Mouse (Mus musculus): ENCODE results near the gene Ntm. TPM values are rescaled to one million over a fixed set of nuclear protein-coding genes. Genes with fewer than 3 reads are reported as not detected.

Ntm gene
- polyA plus RNA-seq, 1 experiment from 2014 or later = 156 TPM

DNA sequence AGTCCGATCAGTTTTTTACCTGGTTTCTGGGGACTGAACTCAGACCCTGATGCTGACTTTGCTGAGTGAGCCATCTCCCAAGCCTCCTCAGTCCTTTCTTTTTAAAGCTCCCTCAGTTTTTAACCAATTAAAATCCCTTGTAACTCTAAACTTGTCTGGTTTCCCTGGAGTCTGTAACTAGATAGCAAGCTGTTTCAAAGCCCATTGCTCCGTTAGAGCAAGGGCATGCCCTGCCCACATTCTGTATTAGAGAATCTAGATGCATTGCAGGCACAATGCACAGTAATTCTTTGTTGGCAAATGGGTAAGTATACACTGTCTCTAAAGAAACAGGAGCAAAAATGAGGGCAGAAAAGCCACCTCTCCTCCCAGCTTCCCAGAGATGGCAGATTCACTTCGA is 231.3 kb downstream of the Ntm start:
- Histone ChIP-seq H3K27ac (no peak overlapping the region), H3K36me3 (no peaks in the 10 kb centered on the region), H3K4me2 (no peak overlapping the region), H3K4me1 (replicated peaks) (peaks cover 17% of the 10 kb centered on the region), H3K27me3 (no peaks in the 10 kb centered on the region), H3K9ac (no peak overlapping the region), H3K9me3 (no peaks in the 10 kb centered on the region), H3K4me3 (no peak overlapping the region)
- no peak for ATAC-seq (ENCODE audit: low FRiP score)
- 76% methylated on average over 3 of the region's 3 CpGs for WGBS

DNA sequence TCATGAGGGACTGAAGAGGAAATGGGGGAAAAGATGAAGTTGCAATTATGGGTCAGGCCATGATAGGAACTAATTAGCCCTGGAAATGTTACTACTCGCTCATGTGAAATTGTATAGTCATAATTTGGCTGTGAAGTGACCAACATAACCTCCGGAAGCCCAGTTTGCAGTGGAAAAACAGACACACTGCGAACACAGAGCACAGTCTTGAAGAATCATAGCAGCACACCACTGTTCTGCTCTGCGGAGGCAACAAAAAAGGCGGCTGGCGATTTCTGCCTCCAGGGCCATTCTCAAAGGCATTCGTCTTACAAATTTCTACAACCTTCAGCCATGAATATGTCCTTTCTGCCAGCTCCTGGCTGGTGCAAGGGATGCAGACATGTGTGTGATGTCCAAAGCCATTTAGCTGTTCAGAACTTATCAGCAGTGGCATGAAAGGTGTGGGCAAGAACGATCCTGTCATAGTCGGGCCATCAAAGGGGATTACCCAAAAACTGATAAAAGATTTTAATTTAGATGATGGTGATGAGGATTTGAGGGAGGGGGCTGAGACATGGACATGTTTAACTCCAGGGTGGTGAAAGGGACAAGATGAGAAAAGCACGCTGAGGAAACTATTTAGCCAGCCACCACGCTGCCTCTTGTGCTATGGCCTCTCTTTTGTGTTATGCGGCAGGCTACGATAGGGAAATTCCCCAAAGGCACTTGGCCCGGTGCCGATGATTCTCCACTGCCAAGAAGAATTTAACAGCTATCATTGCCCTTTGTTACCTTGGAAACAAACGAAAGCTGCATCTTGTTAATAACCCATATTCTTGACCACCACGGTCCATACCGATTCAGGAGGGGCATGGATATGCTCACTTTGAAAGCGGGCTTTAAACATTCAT is 235.2 kb downstream of the Ntm start:
- Histone ChIP-seq H3K36me3 (no peaks in the 10 kb centered on the region), H3K9me3 (no peaks in the 10 kb centered on the region), H3K27ac (peak overlapping the region; percentile 67), H3K27me3 (no peaks in the 10 kb centered on the region), H3K4me2 (no peak overlapping the region), H3K9ac (no peak overlapping the region), H3K4me3 (no peak overlapping the region), H3K4me1 (replicated peaks) (peaks cover 34% of the 10 kb centered on the region)
- 48% methylated on average over 19 of the region's 19 CpGs for WGBS
- ATAC-seq (ENCODE audit: low FRiP score) = peak; percentile 46

DNA sequence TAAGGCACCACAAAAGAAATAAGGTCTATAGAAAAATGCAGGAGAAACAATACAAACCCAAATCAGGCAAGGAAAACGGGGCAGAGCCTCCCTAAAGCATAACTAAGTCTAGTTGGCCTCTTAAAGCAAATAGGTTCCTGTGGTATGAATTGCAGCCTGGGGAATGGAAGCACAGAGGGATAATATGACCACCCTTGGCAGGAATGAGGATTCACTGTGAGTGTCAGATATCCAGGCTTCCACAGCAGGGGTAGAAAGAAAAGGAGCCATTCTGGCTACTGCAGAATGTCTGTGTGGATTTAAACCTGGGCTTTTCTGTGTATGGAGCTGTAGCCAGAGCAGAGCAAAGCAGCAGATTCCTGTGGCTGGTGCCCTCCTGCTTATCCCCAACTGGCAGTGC is 241.5 kb downstream of the Ntm start:
- H3K4me3 ChIP-seq = no peak overlapping the region
- no peak overlapping the region for H3K4me2 ChIP-seq
- ATAC-seq (ENCODE audit: low FRiP score) = no peak
- H3K9me3 ChIP-seq = no peaks in the 10 kb centered on the region
- no peak overlapping the region for H3K9ac ChIP-seq
- H3K27ac ChIP-seq = no peak overlapping the region
- H3K27me3 ChIP-seq = no peaks in the 10 kb centered on the region
- peaks cover 26% of the 10 kb centered on the region for H3K4me1 ChIP-seq (replicated peaks)
- no peaks in the 10 kb centered on the region for H3K36me3 ChIP-seq
- whole genome bisulfite sequencing = 35% methylated on average over 1 of the region's 1 CpGs

DNA sequence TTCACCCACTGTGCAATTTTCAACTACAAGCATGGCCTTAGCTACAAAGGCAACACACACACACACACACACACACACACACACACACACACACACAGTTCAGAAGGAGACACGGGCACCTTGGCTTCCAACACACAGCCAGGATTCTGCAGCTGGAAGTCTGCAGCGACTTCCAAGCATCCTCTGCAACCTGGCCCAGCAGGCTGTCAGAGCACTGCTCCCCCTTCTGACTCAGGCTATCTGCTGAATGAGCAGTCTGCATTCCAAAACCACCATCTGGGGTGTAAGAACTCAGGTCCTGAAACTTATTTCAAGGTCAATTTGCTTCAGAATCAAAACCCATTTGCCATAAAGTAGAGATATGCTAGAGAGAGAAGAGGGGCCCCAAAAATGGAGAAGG is 246.1 kb downstream of the Ntm start:
- no peaks in the 10 kb centered on the region for H3K36me3 ChIP-seq
- no peaks in the 10 kb centered on the region for H3K27me3 ChIP-seq
- H3K4me2 ChIP-seq = no peak overlapping the region
- H3K27ac ChIP-seq = no peak overlapping the region
- 66% methylated on average over 2 of the region's 2 CpGs for WGBS
- no peak for ATAC-seq (ENCODE audit: low FRiP score)
- peaks cover 8% of the 10 kb centered on the region; the same call in 1 of the 2 replicates for H3K4me1 ChIP-seq (replicated peaks)
- H3K9ac ChIP-seq = no peak overlapping the region
- H3K9me3 ChIP-seq = no peaks in the 10 kb centered on the region
- H3K4me3 ChIP-seq = no peak overlapping the region

DNA sequence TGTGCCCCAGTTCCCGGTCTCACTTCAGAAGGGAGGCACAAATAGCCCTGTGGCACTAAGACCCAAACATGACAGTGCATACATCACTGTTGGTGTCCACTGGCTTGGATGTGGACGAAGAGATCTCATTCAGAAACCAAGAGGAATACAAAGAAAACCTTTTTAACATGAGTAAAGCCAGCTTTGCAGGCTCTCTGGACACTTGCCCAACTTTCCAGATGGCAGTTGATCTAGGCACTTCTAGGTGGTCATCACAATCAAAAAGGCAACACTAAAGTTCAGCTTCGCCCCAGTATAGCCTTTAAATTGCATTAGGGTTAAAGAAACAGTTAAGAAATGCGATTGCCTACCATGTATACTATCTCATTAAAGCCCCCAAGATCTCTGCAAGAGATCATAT is 264.7 kb downstream of the Ntm start:
- H3K4me2 ChIP-seq = no peak overlapping the region
- H3K9me3 ChIP-seq = no peaks in the 10 kb centered on the region
- ATAC-seq (ENCODE audit: low FRiP score) = no peak
- no peak overlapping the region for H3K4me3 ChIP-seq
- H3K27me3 ChIP-seq = no peaks in the 10 kb centered on the region
- H3K4me1 ChIP-seq (replicated peaks) = peaks cover 3% of the 10 kb centered on the region; the same call in 1 of the 2 replicates
- no peak overlapping the region for H3K27ac ChIP-seq
- H3K9ac ChIP-seq = no peak overlapping the region
- no peaks in the 10 kb centered on the region for H3K36me3 ChIP-seq
- WGBS = 86% methylated on average over 4 of the region's 4 CpGs

DNA sequence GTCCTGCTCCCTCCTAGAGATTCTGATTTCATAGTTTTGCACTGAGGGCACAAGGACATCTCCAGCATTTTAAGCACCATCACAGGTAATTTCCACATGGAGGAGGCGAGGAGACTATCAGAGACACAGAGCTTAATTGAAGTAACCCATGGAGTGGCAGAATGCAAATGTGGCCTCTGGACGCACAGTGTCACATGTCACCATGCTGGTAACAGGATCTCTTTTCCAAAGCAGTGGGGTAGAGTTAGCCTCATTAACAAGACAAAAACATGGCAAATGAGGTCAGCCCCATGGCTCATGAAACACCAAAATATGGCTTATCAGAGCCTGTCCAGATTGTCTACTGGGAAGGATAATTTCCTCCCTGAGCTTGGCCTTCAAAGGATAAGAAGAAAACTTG is 268.8 kb downstream of the Ntm start:
- Histone ChIP-seq H3K27ac (no peak overlapping the region), H3K36me3 (no peaks in the 10 kb centered on the region)
- WGBS = 19% methylated on average over 2 of the region's 2 CpGs

DNA sequence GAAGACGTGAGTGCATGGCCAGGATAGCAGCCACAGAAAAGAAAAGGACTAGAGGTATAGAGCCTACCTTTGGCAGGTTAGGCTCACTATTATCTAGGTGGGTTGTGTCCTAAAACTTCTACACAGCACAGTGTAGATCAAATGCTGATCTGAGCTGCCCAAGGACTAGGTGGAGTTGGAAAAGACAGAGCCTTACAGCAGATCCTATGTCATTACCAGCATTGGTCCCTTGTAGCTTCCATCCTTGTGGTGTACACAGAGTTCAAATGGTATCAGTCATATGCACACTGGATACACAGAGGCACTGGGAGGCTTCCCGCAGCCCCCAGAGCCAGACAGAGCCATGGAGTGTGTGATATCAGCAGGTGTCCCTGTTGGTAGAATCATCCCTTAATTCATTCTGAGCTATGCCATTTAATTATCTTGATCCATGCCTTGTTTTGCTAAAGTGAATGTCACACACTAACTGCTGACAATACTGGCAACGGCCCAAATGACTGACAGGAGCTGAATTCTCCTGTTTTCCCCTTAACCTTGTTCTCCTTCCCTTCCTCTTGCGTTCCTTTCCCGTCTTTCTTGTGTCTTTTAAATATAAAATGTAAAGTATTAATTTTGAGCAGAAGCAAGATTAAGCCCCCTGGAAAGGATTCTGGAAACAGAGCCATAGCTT is 271.6 kb downstream of the Ntm start:
- 55% methylated on average over 5 of the region's 5 CpGs for WGBS
- Histone ChIP-seq H3K9me3 (no peaks in the 10 kb centered on the region), H3K27me3 (no peaks in the 10 kb centered on the region), H3K27ac (no peak overlapping the region; the same call in 1 of the 2 replicates), H3K36me3 (no peaks in the 10 kb centered on the region), H3K9ac (no peak overlapping the region), H3K4me2 (no peak overlapping the region), H3K4me3 (no peak overlapping the region), H3K4me1 (replicated peaks) (peaks cover 14% of the 10 kb centered on the region)
- ATAC-seq (ENCODE audit: low FRiP score) = no peak

More for the DNA sequence above, 268.8 kb downstream of the Ntm start:
- Histone ChIP-seq H3K9me3 (no peaks in the 10 kb centered on the region), H3K9ac (no peak overlapping the region), H3K4me1 (replicated peaks) (peaks cover 14% of the 10 kb centered on the region), H3K4me3 (no peak overlapping the region), H3K27me3 (no peaks in the 10 kb centered on the region), H3K4me2 (no peak overlapping the region)
- no peak for ATAC-seq (ENCODE audit: low FRiP score)

DNA sequence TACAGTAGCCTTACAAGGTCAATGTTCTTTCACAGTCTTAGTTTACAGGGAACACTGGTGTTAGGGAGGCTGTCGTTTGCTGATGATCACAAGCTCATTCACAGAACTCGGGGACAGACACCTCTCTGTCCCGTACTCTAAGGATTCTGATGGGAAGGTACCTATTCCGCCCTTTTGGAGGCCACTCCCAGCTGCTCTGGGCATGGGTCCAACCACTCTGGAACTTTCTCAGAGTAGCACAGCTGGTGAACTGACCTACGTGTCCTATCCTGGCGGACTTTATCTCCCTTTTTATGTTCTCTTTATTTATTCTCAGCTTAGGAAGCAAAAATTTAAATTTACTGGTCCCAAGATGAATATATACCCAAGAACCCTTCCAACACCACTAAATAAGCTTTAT is 280.7 kb downstream of the Ntm start:
- Histone ChIP-seq H3K36me3 (no peaks in the 10 kb centered on the region), H3K27ac (no peak overlapping the region), H3K4me3 (no peak overlapping the region), H3K4me2 (no peak overlapping the region), H3K27me3 (no peaks in the 10 kb centered on the region), H3K9me3 (no peaks in the 10 kb centered on the region), H3K4me1 (replicated peaks) (peaks cover 14% of the 10 kb centered on the region), H3K9ac (no peak overlapping the region)
- ATAC-seq (ENCODE audit: low FRiP score) = no peak
- 76% methylated on average over 6 of the region's 6 CpGs for WGBS

DNA sequence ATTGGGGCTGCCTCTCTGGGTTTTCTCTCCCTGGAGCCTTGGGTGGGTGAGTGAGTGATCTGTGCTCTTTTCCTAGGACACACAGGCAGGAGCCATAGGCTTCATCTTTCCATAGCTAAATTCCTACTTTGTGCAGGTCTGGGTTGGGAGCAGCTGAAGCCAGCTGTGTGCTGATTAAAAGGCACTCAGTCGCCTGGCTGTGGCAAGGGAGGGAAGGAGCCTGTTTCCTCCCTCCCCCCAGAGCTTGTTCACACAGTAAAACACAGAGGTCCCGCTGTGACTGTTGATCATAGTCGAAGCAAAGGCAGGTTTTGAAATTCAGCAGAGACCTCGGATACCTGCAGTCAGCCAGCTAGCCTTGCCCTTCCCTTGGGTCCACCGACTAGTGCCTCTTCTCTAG is 282.3 kb downstream of the Ntm start:
- 13% methylated on average over 5 of the region's 5 CpGs for WGBS
- H3K4me3 ChIP-seq = no peak overlapping the region
- 0 out of 2 replicates have a peak, but pooled peaks cover 6% of the 10 kb centered on the region for H3K27me3 ChIP-seq
- H3K27ac ChIP-seq = peak overlapping the region; percentile 23; the same call in 1 of the 2 replicates
- H3K4me1 ChIP-seq (replicated peaks) = peaks cover 14% of the 10 kb centered on the region
- no peak overlapping the region for H3K4me2 ChIP-seq
- H3K36me3 ChIP-seq = no peaks in the 10 kb centered on the region
- ATAC-seq (ENCODE audit: low FRiP score) = no peak
- H3K9me3 ChIP-seq = no peaks in the 10 kb centered on the region
- H3K9ac ChIP-seq = no peak overlapping the region

DNA sequence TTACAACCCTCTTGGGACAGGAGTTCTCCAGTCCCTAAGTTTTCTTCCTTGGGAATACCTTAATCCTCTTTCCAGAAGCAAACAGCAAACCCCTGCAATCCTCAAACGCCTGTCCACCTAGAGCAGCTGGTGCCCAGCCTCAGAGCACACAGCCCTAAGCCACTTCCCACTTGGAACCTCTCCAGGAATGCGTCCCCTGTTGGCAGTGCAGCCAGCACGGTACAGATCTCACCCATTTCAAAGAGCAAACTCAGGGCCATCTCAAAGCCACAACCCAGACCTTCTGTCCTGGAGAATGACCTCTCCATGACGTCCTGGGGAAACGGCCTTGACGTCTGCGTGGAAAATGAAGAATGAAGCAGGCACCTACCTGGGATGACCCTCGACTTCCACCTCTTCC is 289.0 kb downstream of the Ntm start:
- whole genome bisulfite sequencing = 64% methylated on average over 8 of the region's 8 CpGs
- Histone ChIP-seq H3K27me3 (0 out of 2 replicates have a peak, but pooled peaks cover 6% of the 10 kb centered on the region), H3K4me2 (no peak overlapping the region), H3K9me3 (no peaks in the 10 kb centered on the region), H3K9ac (no peak overlapping the region), H3K4me3 (no peak overlapping the region), H3K36me3 (no peaks in the 10 kb centered on the region), H3K27ac (no peak overlapping the region), H3K4me1 (replicated peaks) (peaks cover 10% of the 10 kb centered on the region)
- ATAC-seq (ENCODE audit: low FRiP score) = no peak

DNA sequence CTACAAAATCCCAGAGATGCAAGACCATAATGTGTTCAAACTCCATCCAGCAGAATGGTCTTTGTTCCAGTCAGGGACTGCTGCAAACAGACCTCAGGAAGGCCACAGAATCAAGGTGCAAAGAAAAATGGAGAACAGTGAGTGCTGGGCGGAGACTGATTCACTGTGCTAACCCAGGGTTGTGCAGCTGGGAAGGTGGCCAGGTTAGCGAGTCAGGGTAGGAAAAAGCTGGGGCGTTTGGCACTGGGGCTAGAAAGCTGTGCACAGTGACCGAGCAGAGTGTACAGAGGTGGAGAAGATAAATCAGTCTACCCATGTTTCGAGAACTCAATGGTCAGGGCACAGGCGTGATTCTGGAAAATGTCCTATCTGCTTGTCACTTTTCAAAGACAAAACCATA is 291.1 kb downstream of the Ntm start:
- H3K4me2 ChIP-seq = no peak overlapping the region
- no peaks in the 10 kb centered on the region for H3K36me3 ChIP-seq
- ATAC-seq (ENCODE audit: low FRiP score) = no peak
- WGBS = 87% methylated on average over 6 of the region's 6 CpGs
- H3K4me1 ChIP-seq (replicated peaks) = peaks cover 10% of the 10 kb centered on the region
- H3K27me3 ChIP-seq = 0 out of 2 replicates have a peak, but pooled peaks cover 6% of the 10 kb centered on the region
- H3K9ac ChIP-seq = no peak overlapping the region
- no peak overlapping the region for H3K4me3 ChIP-seq
- no peaks in the 10 kb centered on the region for H3K9me3 ChIP-seq
- no peak overlapping the region for H3K27ac ChIP-seq

DNA sequence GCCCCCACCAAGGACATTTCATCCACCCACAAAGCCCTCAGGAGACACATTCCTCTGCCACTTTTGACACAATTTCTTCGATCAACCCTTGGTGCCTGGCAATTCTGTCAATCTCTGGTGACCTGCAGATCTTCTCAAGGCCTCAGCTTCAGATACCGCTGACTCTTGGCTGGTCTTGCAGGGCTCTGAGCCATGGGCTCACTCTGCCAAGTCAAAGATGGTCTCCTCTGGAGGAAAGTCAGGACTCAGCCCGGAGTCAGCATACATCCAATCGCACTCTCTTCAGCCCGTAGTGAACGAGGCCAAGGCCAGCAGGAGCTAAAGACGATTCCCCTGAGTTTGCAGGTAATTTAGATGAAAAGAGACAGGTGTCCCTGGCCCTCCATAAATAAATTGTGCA is 299.7 kb downstream of the Ntm start:
- no peak overlapping the region for H3K4me3 ChIP-seq
- WGBS = 70% methylated on average over 7 of the region's 7 CpGs
- ATAC-seq (ENCODE audit: low FRiP score) = no peak
- H3K4me1 ChIP-seq (replicated peaks) = peaks cover 33% of the 10 kb centered on the region
- no peaks in the 10 kb centered on the region for H3K27me3 ChIP-seq
- H3K36me3 ChIP-seq = no peaks in the 10 kb centered on the region
- no peak overlapping the region for H3K27ac ChIP-seq
- H3K9ac ChIP-seq = no peak overlapping the region
- no peaks in the 10 kb centered on the region for H3K9me3 ChIP-seq
- H3K4me2 ChIP-seq = no peak overlapping the region
